Mouse (Mus musculus) ES-E14 (cell line): ENCODE data around the gene Cd9.

ENCODE experiments used
- CHD2 ChIP-seq: IDR thresholded peaks from 2 replicates; pipeline ENCODE4 v1.6.1; 2014; ENCODE audit warnings: mild to moderate bottlenecking, low read depth, low read length, inconsistent platforms
- HCFC1 ChIP-seq: IDR thresholded peaks from 2 replicates; pipeline ENCODE4 v1.6.1; 2012; ENCODE audit warnings: low read length, inconsistent platforms, borderline replicate concordance; ENCODE audit not compliant: insufficient read depth
- MAFK ChIP-seq: IDR thresholded peaks from 2 replicates; pipeline ENCODE4 v1.6.1; 2014; ENCODE audit warnings: mild to moderate bottlenecking, low read depth, low read length, inconsistent platforms; ENCODE audit not compliant: insufficient read depth
- ZC3H11A ChIP-seq: IDR thresholded peaks from 2 replicates; pipeline ENCODE4 v1.6.1; 2012; ENCODE audit warnings: low read depth, mild to moderate bottlenecking, inconsistent platforms, low read length, borderline replicate concordance
- ZNF384 ChIP-seq: IDR thresholded peaks from 2 replicates; pipeline ENCODE4 v1.6.1; 2012; ENCODE audit warnings: low read depth, low read length, inconsistent platforms

- TF ChIP-seq ZC3H11A (no peak), HCFC1 (no peak), ZNF384 (no peak), MAFK (no peak), CHD2 (no peak)
These were observed 33.3 kb downstream of the Cd9 start for GRCm38 (mm10) chr6:125461325-125461724.
